Mouse (Mus musculus) urinary bladder, adult 2 months (tissue): ENCODE results near the gene Eif4enif1. TPM values are rescaled to one million over a fixed set of nuclear protein-coding genes. Genes with fewer than 3 reads are reported as not detected.

Experiments
- polyA plus RNA-seq: library from polyadenylated mRNA; depleted of rRNA; stranded (reverse); fragments of >200 nt; gene quantifications from 2 replicates; pipeline ENCODE4 v1.2.3, GENCODE M21; 2012; rRNA removed

The Eif4enif1 gene
- polyA plus RNA-seq, 1 experiment, result 49.4 TPM

Other genes starting within 250 kb of the Eif4enif1 start
- gene Sfi1, start 8.9 kb upstream of the Eif4enif1 start, polyA plus RNA-seq, result 27.2 and 38.1 TPM in 2 replicates
- gene Drg1, start 64.0 kb downstream of the Eif4enif1 start, polyA plus RNA-seq, result 61.2 and 63.8 TPM in 2 replicates
- gene Patz1, start 86.5 kb downstream of the Eif4enif1 start, polyA plus RNA-seq, result 26.9 and 29.4 TPM in 2 replicates
- 37.8 and 51.7 TPM in 2 replicates for gene Pik3ip1, start 128.0 kb downstream of the Eif4enif1 start, polyA plus RNA-seq
- 78.9 and 96.8 TPM in 2 replicates for gene Limk2, start 206.8 kb downstream of the Eif4enif1 start, polyA plus RNA-seq
- gene Rnf185, start 250.0 kb downstream of the Eif4enif1 start, polyA plus RNA-seq, result 27.0 and 28.2 TPM in 2 replicates